ENCODE assay signal across 20 mouse cellular contexts in genomic region chr11:34339693-34340092, GRCm38 (mm10). TPM values are rescaled to one million over a fixed set of nuclear protein-coding genes. Genes with fewer than 3 reads are reported as not detected.
DNase-seq lines count a peak whose midpoint lies in the region; ATAC-seq lines count a peak whose summit lies in the region.
"Had no signal": no experiment of that assay in that cellular context is flagged by ENCODE, and none has a peak within 500 bp of the region (broad histone marks: within the 10 kb centered on the region; RNA-seq: fewer than 3 reads in every experiment).

No protein-coding gene starts in this region.

- peaks cover 39% of the 10 kb centered on the region for H3K4me1 ChIP-seq in heart, embryonic 10.5 days
- peaks cover 33% of the 10 kb centered on the region for H3K4me1 ChIP-seq in embryonic facial prominence, embryonic 13.5 days

- H3K4me3 ChIP-seq in heart, embryonic 10.5 days = no peak overlapping the region
- H3K4me3 ChIP-seq in embryonic facial prominence, embryonic 13.5 days = no peak overlapping the region
- H3K4me3 ChIP-seq: embryonic facial prominence, embryonic 15.5 days; erythroblast, embryonic 14.5 days; forebrain, embryonic 10.5 days; forebrain, embryonic 12.5 days had no signal

- H3K9me3 ChIP-seq in heart, embryonic 10.5 days = no peaks in the 10 kb centered on the region
- no peaks in the 10 kb centered on the region for H3K9me3 ChIP-seq in embryonic facial prominence, embryonic 13.5 days
- H3K9me3 ChIP-seq: embryonic facial prominence, embryonic 15.5 days; forebrain, embryonic 10.5 days; forebrain, embryonic 12.5 days had no signal

- no peak for DNase-seq in heart, embryonic 10.5 days (ENCODE audit: low spot score)
- no peak for DNase-seq in heart, adult 11 months
- DNase-seq in urinary bladder, postnatal 14 days (ENCODE audit: low spot score) = no peak
- no peak for DNase-seq in adrenal gland, postnatal 4 days (ENCODE audit: low spot score in 2 of 2)
- DNase-seq: adrenal gland, adult 2 months; adrenal gland, postnatal 10 days; adrenal gland, postnatal 25 days; B cell, adult 2 months; cerebellum, adult 11-12 months; cerebellum, adult 2 months; cerebellum, adult 9-10 months; cerebellum, postnatal 25 days had no signal

- ATAC-seq in embryonic facial prominence, embryonic 13.5 days (ENCODE audit: insufficient number of reproducible peaks, insufficient read depth, low FRiP score, low TSS enrichment, low read depth) = no peak
- ATAC-seq: CD4-positive, CD25-positive, alpha-beta regulatory T cell, adult 4 months; forebrain, embryonic 14.5 days; forebrain, embryonic 16.5 days had no signal

- no peaks in the 10 kb centered on the region for H3K27me3 ChIP-seq in heart, embryonic 10.5 days (ENCODE audit: insufficient read depth, poor library complexity, severe bottlenecking)
- H3K27me3 ChIP-seq in embryonic facial prominence, embryonic 13.5 days = no peaks in the 10 kb centered on the region
- H3K27me3 ChIP-seq: embryonic facial prominence, embryonic 15.5 days had no signal

- WGBS in heart, embryonic 10.5 days = 57% methylated on average over 5 of the region's 5 CpGs
- WGBS in embryonic facial prominence, embryonic 13.5 days = 68% methylated on average over 5 of the region's 5 CpGs

- H3K27ac ChIP-seq in heart, embryonic 10.5 days = peak overlapping the region; percentile 74
- H3K27ac ChIP-seq in embryonic facial prominence, embryonic 13.5 days = peak overlapping the region; percentile 22; the same call in 1 of the 2 replicates
- H3K27ac ChIP-seq: embryonic facial prominence, embryonic 15.5 days; forebrain, embryonic 10.5 days; forebrain, embryonic 12.5 days had no signal

- H3K36me3 ChIP-seq in heart, embryonic 10.5 days = no peaks in the 10 kb centered on the region
- no peaks in the 10 kb centered on the region for H3K36me3 ChIP-seq in embryonic facial prominence, embryonic 13.5 days
- H3K36me3 ChIP-seq: embryonic facial prominence, embryonic 15.5 days; forebrain, embryonic 10.5 days; forebrain, embryonic 12.5 days had no signal

- H3K9ac ChIP-seq in embryonic facial prominence, embryonic 13.5 days = no peak overlapping the region
- H3K9ac ChIP-seq: embryonic facial prominence, embryonic 15.5 days; forebrain, embryonic 12.5 days had no signal

- no peak overlapping the region for H3K4me2 ChIP-seq in embryonic facial prominence, embryonic 13.5 days
- H3K4me2 ChIP-seq: embryonic facial prominence, embryonic 15.5 days; forebrain, embryonic 12.5 days had no signal

RNA-seq across cellular contexts. Expression of gene Fam196b, which starts 25.1 kb away (rescaled TPM):
- 0.84 and 0.90 TPM in 2 replicates for polyA plus RNA-seq in heart, embryonic 10.5 days (2016; fragmentation: Nextera tagmentation; extraction: Ambion mirVana)
- 1.7 and 2.4 TPM in 2 replicates for polyA plus RNA-seq in embryonic facial prominence, embryonic 13.5 days (2015; fragmentation: Nextera tagmentation; extraction: Ambion mirVana)
- total RNA-seq in adrenal gland, postnatal 4 days (2021) = under 1 TPM; 0.11 to 0.14 TPM
- total RNA-seq: adrenal gland, postnatal 25 days had no signal
- polyA plus RNA-seq: erythroblast, embryonic 14.5 days had no signal
